In genomic region chr19:10403593-10404380, GRCm38 (mm10) we compare ENCODE assay signal across 15 mouse cellular contexts. TPM values are rescaled to one million over a fixed set of nuclear protein-coding genes. Genes with fewer than 3 reads are reported as not detected.
A peak's percentile ranks its signal among the peaks of the same experiment; 100 is the strongest.
DNase-seq lines count a peak whose midpoint lies in the region; ATAC-seq and TF ChIP-seq lines count a peak whose summit lies in the region.
"Had no signal": no experiment of that assay in that cellular context is flagged by ENCODE, and none has a peak within 500 bp of the region (broad histone marks: within the 10 kb centered on the region; RNA-seq: fewer than 3 reads in every experiment).

No protein-coding gene starts in this region.

- H3K9ac ChIP-seq in intestine, embryonic 15.5 days, result no peak overlapping the region
- no peak overlapping the region for H3K9ac ChIP-seq in intestine, postnatal 0 days (ENCODE audit: low read depth, low read length)
- H3K9ac ChIP-seq in hindbrain, postnatal 0 days (replicated peaks; ENCODE audit: low read length), result peak overlapping the region; percentile 13; the same call in 1 of the 2 replicates
- H3K9ac ChIP-seq in neural tube, embryonic 14.5 days (replicated peaks; ENCODE audit: low read depth, low read length), result no peak overlapping the region
- H3K9ac ChIP-seq: embryonic facial prominence, embryonic 15.5 days; liver, embryonic 14.5 days had no signal

- ATAC-seq in intestine, embryonic 15.5 days, result peak; percentile 3; the same call in 1 of the 2 replicates
- no peak for ATAC-seq in intestine, postnatal 0 days
- ATAC-seq in hindbrain, postnatal 0 days, result peak; percentile 27; the same call in 1 of the 2 replicates
- peak; percentile 29; the same call in 1 of the 2 replicates for ATAC-seq in neural tube, embryonic 14.5 days (ENCODE audit: low read depth)
- ATAC-seq: inflammation-experienced regulatory T-cells, adult 6 months had no signal

- no peak for TF ChIP-seq CTCF in intestine, postnatal 0 days (IDR thresholded peaks at IDR 0.05; ENCODE audit: low read depth)
- no peak for TF ChIP-seq CTCF in hindbrain, postnatal 0 days (IDR thresholded peaks at IDR 0.05; ENCODE audit: low read depth)

- 73% methylated on average over 10 of the region's 10 CpGs for WGBS in intestine, embryonic 15.5 days
- 78% methylated on average over 10 of the region's 10 CpGs for WGBS in intestine, postnatal 0 days
- WGBS in hindbrain, postnatal 0 days, result 50% methylated on average over 10 of the region's 10 CpGs
- 67% methylated on average over 10 of the region's 10 CpGs for WGBS in neural tube, embryonic 14.5 days

- no peak overlapping the region for H3K4me3 ChIP-seq in intestine, embryonic 15.5 days (replicated peaks)
- H3K4me3 ChIP-seq in intestine, postnatal 0 days (ENCODE audit: low read depth, low read length), result no peak overlapping the region
- no peak overlapping the region for H3K4me3 ChIP-seq in hindbrain, postnatal 0 days (ENCODE audit: low read length)
- H3K4me3 ChIP-seq in neural tube, embryonic 14.5 days (ENCODE audit: low read depth, low read length), result no peak overlapping the region
- H3K4me3 ChIP-seq: embryonic facial prominence, embryonic 15.5 days; heart, adult 2 months; megakaryocyte, embryonic 14.5 days had no signal

- H3K9me3 ChIP-seq in intestine, embryonic 15.5 days, result no peaks in the 10 kb centered on the region
- no peaks in the 10 kb centered on the region for H3K9me3 ChIP-seq in intestine, postnatal 0 days (ENCODE audit: control insufficient read depth)
- H3K9me3 ChIP-seq in hindbrain, postnatal 0 days (ENCODE audit: low read length), result no peaks in the 10 kb centered on the region
- no peaks in the 10 kb centered on the region for H3K9me3 ChIP-seq in neural tube, embryonic 14.5 days (ENCODE audit: control insufficient read depth, low read length)
- H3K9me3 ChIP-seq: embryonic facial prominence, embryonic 15.5 days had no signal

- no peak overlapping the region for H3K4me2 ChIP-seq in intestine, embryonic 15.5 days (replicated peaks)
- H3K4me2 ChIP-seq in intestine, postnatal 0 days (replicated peaks; ENCODE audit: low read depth), result no peak overlapping the region
- no peak overlapping the region for H3K4me2 ChIP-seq in hindbrain, postnatal 0 days (ENCODE audit: low read depth, low read length)
- H3K4me2 ChIP-seq in neural tube, embryonic 14.5 days (ENCODE audit: low read depth, low read length), result no peak overlapping the region
- H3K4me2 ChIP-seq: embryonic facial prominence, embryonic 15.5 days had no signal

- H3K36me3 ChIP-seq in intestine, embryonic 15.5 days, result no peaks in the 10 kb centered on the region
- no peaks in the 10 kb centered on the region for H3K36me3 ChIP-seq in intestine, postnatal 0 days (ENCODE audit: control insufficient read depth, insufficient read depth)
- H3K36me3 ChIP-seq in hindbrain, postnatal 0 days (ENCODE audit: insufficient read depth, low read length), result no peaks in the 10 kb centered on the region
- no peaks in the 10 kb centered on the region for H3K36me3 ChIP-seq in neural tube, embryonic 14.5 days (ENCODE audit: control insufficient read depth, insufficient read depth, low read length)
- H3K36me3 ChIP-seq: embryonic facial prominence, embryonic 15.5 days had no signal

- no peaks in the 10 kb centered on the region for H3K4me1 ChIP-seq in intestine, embryonic 15.5 days (replicated peaks)
- no peaks in the 10 kb centered on the region for H3K4me1 ChIP-seq in intestine, postnatal 0 days (replicated peaks; ENCODE audit: control insufficient read depth, insufficient read depth, low read length)
- peaks cover 5% of the 10 kb centered on the region for H3K4me1 ChIP-seq in hindbrain, postnatal 0 days (ENCODE audit: insufficient read depth, low read length)
- peaks cover 7% of the 10 kb centered on the region; the same call in 1 of the 2 replicates for H3K4me1 ChIP-seq in neural tube, embryonic 14.5 days (ENCODE audit: control insufficient read depth, insufficient read depth, low read length)
- H3K4me1 ChIP-seq: embryonic facial prominence, embryonic 15.5 days; megakaryocyte, embryonic 14.5 days had no signal

- DNase-seq in cerebellum, adult 11-12 months, result peak; percentile 62
- no peak for DNase-seq in cerebellum, postnatal 4 days (ENCODE audit: low spot score in 2 of 2)
- DNase-seq in hindbrain, postnatal 0 days (ENCODE audit: low spot score), result no peak
- no peak for DNase-seq in thymus, postnatal 25 days
- DNase-seq in urinary bladder, postnatal 4 days (ENCODE audit: low spot score in 2 of 2), result no peak

- H3K27me3 ChIP-seq in intestine, embryonic 15.5 days (replicated peaks), result no peaks in the 10 kb centered on the region
- H3K27me3 ChIP-seq in intestine, postnatal 0 days (replicated peaks; ENCODE audit: control insufficient read depth, insufficient read depth, low read length), result no peaks in the 10 kb centered on the region
- no peaks in the 10 kb centered on the region for H3K27me3 ChIP-seq in hindbrain, postnatal 0 days (ENCODE audit: insufficient read depth, low read length)
- H3K27me3 ChIP-seq in neural tube, embryonic 14.5 days (ENCODE audit: control insufficient read depth, insufficient read depth, low read length), result no peaks in the 10 kb centered on the region
- H3K27me3 ChIP-seq: embryonic facial prominence, embryonic 15.5 days had no signal

- no peak overlapping the region for H3K27ac ChIP-seq in intestine, embryonic 15.5 days
- no peak overlapping the region for H3K27ac ChIP-seq in intestine, postnatal 0 days (ENCODE audit: low read depth, low read length)
- H3K27ac ChIP-seq in hindbrain, postnatal 0 days, result peak overlapping the region; percentile 29; the same call in 1 of the 2 replicates
- peak overlapping the region; percentile 34; the same call in 1 of the 2 replicates for H3K27ac ChIP-seq in neural tube, embryonic 14.5 days (ENCODE audit: low read depth, low read length)
- H3K27ac ChIP-seq: embryonic facial prominence, embryonic 15.5 days; heart, adult 2 months; liver, embryonic 14.5 days had no signal

RNA-seq across cellular contexts. Expression of gene Syt7, which starts 14.9 kb away (rescaled TPM):
- polyA plus RNA-seq in intestine, embryonic 15.5 days (2015; fragmentation: Nextera tagmentation; extraction: Ambion mirVana), result 1.7 and 3.1 TPM in 2 replicates
- polyA plus RNA-seq in intestine, postnatal 0 days (2015; fragmentation: Nextera tagmentation; extraction: Ambion mirVana), result 1.9 TPM in 2 replicates
- total RNA-seq in hindbrain, postnatal 0 days (2014; rRNA removed), result 93.4 and 114 TPM in 2 replicates
- 11.9 and 17.4 TPM in 2 replicates for polyA plus RNA-seq in hindbrain, postnatal 0 days (2015; fragmentation: Nextera tagmentation; extraction: Ambion mirVana)
- polyA plus RNA-seq in neural tube, embryonic 14.5 days (2014; fragmentation: Nextera tagmentation; extraction: Ambion mirVana), result 11.4 and 15.5 TPM in 2 replicates
- total RNA-seq: CH12.LX had no signal

RNA-seq across cellular contexts. Expression of gene Lrrc10b, which starts 53.5 kb away (rescaled TPM):
- 0.56 and 0.62 TPM in 2 replicates for polyA plus RNA-seq in intestine, embryonic 15.5 days (2015; fragmentation: Nextera tagmentation; extraction: Ambion mirVana)
- polyA plus RNA-seq in intestine, postnatal 0 days (2015; fragmentation: Nextera tagmentation; extraction: Ambion mirVana), result 12.5 and 14.3 TPM in 2 replicates
- 6.5 and 6.8 TPM in 2 replicates for total RNA-seq in hindbrain, postnatal 0 days (2014; rRNA removed)
- polyA plus RNA-seq in hindbrain, postnatal 0 days (2015; fragmentation: Nextera tagmentation; extraction: Ambion mirVana), result 2.0 and 2.1 TPM in 2 replicates
- 0.66 and 0.75 TPM in 2 replicates for polyA plus RNA-seq in neural tube, embryonic 14.5 days (2014; fragmentation: Nextera tagmentation; extraction: Ambion mirVana)
- total RNA-seq: CH12.LX had no signal
- polyA plus RNA-seq: inflammation-experienced regulatory T-cells, adult 6 months; limb, embryonic 11.5 days had no signal

Comparison
In these comparisons a context has a peak if more than half of its experiments do, and no peak if none do; other contexts are left out.
1. H3K27ac ChIP-seq: peak in hindbrain, postnatal 0 days (single experiment) and neural tube, embryonic 14.5 days (single experiment); none in intestine, embryonic 15.5 days (single experiment) and intestine, postnatal 0 days (single experiment).